14 mouse cellular contexts compared by ENCODE assay signal in genomic region chr2:14535246-14535671, GRCm38 (mm10).
DNase-seq lines count a peak whose midpoint lies in the region; ATAC-seq lines count a peak whose summit lies in the region.
"Had no signal": no experiment of that assay in that cellular context is flagged by ENCODE, and none has a peak within 500 bp of the region (broad histone marks: within the 10 kb centered on the region; RNA-seq: fewer than 3 reads in every experiment).

No protein-coding gene starts in this region.

- no peak overlapping the region for H3K9ac ChIP-seq in midbrain, embryonic 12.5 days (replicated peaks)
- no peak overlapping the region for H3K9ac ChIP-seq in kidney, embryonic 15.5 days
- H3K9ac ChIP-seq: heart, embryonic 15.5 days; limb, embryonic 15.5 days had no signal

- no peaks in the 10 kb centered on the region for H3K36me3 ChIP-seq in hindbrain, embryonic 10.5 days
- H3K36me3 ChIP-seq in midbrain, embryonic 12.5 days: no peaks in the 10 kb centered on the region
- no peaks in the 10 kb centered on the region for H3K36me3 ChIP-seq in heart, embryonic 10.5 days
- H3K36me3 ChIP-seq in kidney, embryonic 15.5 days: no peaks in the 10 kb centered on the region
- H3K36me3 ChIP-seq: heart, embryonic 15.5 days; limb, embryonic 15.5 days had no signal

- H3K4me3 ChIP-seq in hindbrain, embryonic 10.5 days: no peak overlapping the region
- no peak overlapping the region for H3K4me3 ChIP-seq in midbrain, embryonic 12.5 days
- no peak overlapping the region for H3K4me3 ChIP-seq in heart, embryonic 10.5 days
- H3K4me3 ChIP-seq in kidney, embryonic 15.5 days (replicated peaks): no peak overlapping the region
- H3K4me3 ChIP-seq: heart, embryonic 15.5 days; limb, embryonic 15.5 days had no signal

- WGBS in hindbrain, embryonic 10.5 days: 40% methylated on average over 3 of the region's 3 CpGs
- 25% methylated on average over 3 of the region's 3 CpGs for WGBS in midbrain, embryonic 12.5 days
- 87% methylated on average over 3 of the region's 3 CpGs for WGBS in heart, embryonic 10.5 days
- 82% methylated on average over 3 of the region's 3 CpGs for WGBS in kidney, embryonic 15.5 days

- peak; percentile 8 for DNase-seq in layer of hippocampus, adult 11-12 months (ENCODE audit: low spot score)
- DNase-seq in layer of hippocampus, postnatal 10 days (ENCODE audit: low spot score in 2 of 2): no peak
- peak; percentile 32 for DNase-seq in embryo, embryonic 10.5 days (ENCODE audit: low spot score)
- peak; percentile 6 for DNase-seq in hindbrain, embryonic 10.5 days (ENCODE audit: low spot score)
- no peak for DNase-seq in heart, embryonic 10.5 days (ENCODE audit: low spot score)
- no peak for DNase-seq in spleen, postnatal 14 days (ENCODE audit: low spot score in 2 of 2)
- DNase-seq: cerebellum, adult 11 months; kidney, adult 9 months; retina, postnatal 1 day; thymus, adult 18-20 months had no signal

- peak; percentile 94 for ATAC-seq in midbrain, embryonic 12.5 days (ENCODE audit: low FRiP score, low read depth)
- no peak for ATAC-seq in kidney, embryonic 15.5 days (replicated peaks; ENCODE audit: low FRiP score)

- no peaks in the 10 kb centered on the region for H3K9me3 ChIP-seq in hindbrain, embryonic 10.5 days
- H3K9me3 ChIP-seq in midbrain, embryonic 12.5 days: no peaks in the 10 kb centered on the region
- H3K9me3 ChIP-seq in heart, embryonic 10.5 days: no peaks in the 10 kb centered on the region
- no peaks in the 10 kb centered on the region for H3K9me3 ChIP-seq in kidney, embryonic 15.5 days (replicated peaks)
- H3K9me3 ChIP-seq: heart, embryonic 15.5 days; limb, embryonic 15.5 days had no signal

- H3K4me1 ChIP-seq in hindbrain, embryonic 10.5 days (replicated peaks): peaks cover 10% of the 10 kb centered on the region; the same call in 1 of the 2 replicates
- H3K4me1 ChIP-seq in midbrain, embryonic 12.5 days: peaks cover 4% of the 10 kb centered on the region; the same call in 1 of the 2 replicates
- H3K4me1 ChIP-seq in heart, embryonic 10.5 days: no peaks in the 10 kb centered on the region
- no peaks in the 10 kb centered on the region for H3K4me1 ChIP-seq in kidney, embryonic 15.5 days
- H3K4me1 ChIP-seq: heart, embryonic 15.5 days; limb, embryonic 15.5 days had no signal

- no peak overlapping the region for H3K4me2 ChIP-seq in midbrain, embryonic 12.5 days (replicated peaks)
- H3K4me2 ChIP-seq in kidney, embryonic 15.5 days: no peak overlapping the region
- H3K4me2 ChIP-seq: heart, embryonic 15.5 days; limb, embryonic 15.5 days had no signal

- H3K27ac ChIP-seq in hindbrain, embryonic 10.5 days: no peak overlapping the region
- H3K27ac ChIP-seq in midbrain, embryonic 12.5 days (replicated peaks): 0 out of 2 replicates have a peak overlapping the region, but pooled peaks have one; percentile 8
- no peak overlapping the region for H3K27ac ChIP-seq in heart, embryonic 10.5 days
- no peak overlapping the region for H3K27ac ChIP-seq in kidney, embryonic 15.5 days
- H3K27ac ChIP-seq: heart, embryonic 15.5 days; limb, embryonic 15.5 days had no signal

- no peaks in the 10 kb centered on the region for H3K27me3 ChIP-seq in hindbrain, embryonic 10.5 days (ENCODE audit: insufficient read depth, poor library complexity, severe bottlenecking)
- H3K27me3 ChIP-seq in midbrain, embryonic 12.5 days: peaks cover 13% of the 10 kb centered on the region
- H3K27me3 ChIP-seq in heart, embryonic 10.5 days (ENCODE audit: insufficient read depth, poor library complexity, severe bottlenecking): no peaks in the 10 kb centered on the region
- no peaks in the 10 kb centered on the region for H3K27me3 ChIP-seq in kidney, embryonic 15.5 days
- H3K27me3 ChIP-seq: heart, embryonic 15.5 days; limb, embryonic 15.5 days had no signal

Comparison
In these comparisons a context has a peak if more than half of its experiments do, and no peak if none do; other contexts are left out.
1. DNase-seq: peak in layer of hippocampus, adult 11-12 months (single experiment), embryo, embryonic 10.5 days (single experiment) and hindbrain, embryonic 10.5 days (single experiment); none in layer of hippocampus, postnatal 10 days (0 of 2), heart, embryonic 10.5 days (single experiment) and spleen, postnatal 14 days (0 of 2).